In genomic region chr6:87876068-87876643, GRCm38 (mm10) we compare ENCODE assay signal across 9 mouse cellular contexts. TPM values are rescaled to one million over a fixed set of nuclear protein-coding genes. Genes with fewer than 3 reads are reported as not detected.
A peak's percentile ranks its signal among the peaks of the same experiment; 100 is the strongest.
DNase-seq lines count a peak whose midpoint lies in the region; ATAC-seq and TF ChIP-seq lines count a peak whose summit lies in the region.
"Had no signal": no experiment of that assay in that cellular context is flagged by ENCODE, and none has a peak within 500 bp of the region (broad histone marks: within the 10 kb centered on the region; RNA-seq: fewer than 3 reads in every experiment).

No protein-coding gene starts in this region.

- H3K4me3 ChIP-seq in erythroblast, embryonic 14.5 days (replicated peaks) = peak overlapping the region; percentile 29
- no peak overlapping the region for H3K4me3 ChIP-seq in heart, adult 2 months
- H3K4me3 ChIP-seq: embryonic facial prominence, embryonic 13.5 days had no signal

- H3K27me3 ChIP-seq in erythroblast, embryonic 14.5 days (ENCODE audit: control insufficient read depth) = peaks cover 2% of the 10 kb centered on the region; the same call in 1 of the 2 replicates
- no peaks in the 10 kb centered on the region for H3K27me3 ChIP-seq in heart, adult 2 months (ENCODE audit: control insufficient read depth, insufficient read depth, low read length)
- H3K27me3 ChIP-seq: embryonic facial prominence, embryonic 13.5 days had no signal

- WGBS in heart, adult 2 months = 55% methylated on average over 13 of the region's 13 CpGs

- TF ChIP-seq CTCF in heart, adult 2 months (IDR thresholded peaks at IDR 0.05) = no peak

- H3K9me3 ChIP-seq in erythroblast, embryonic 14.5 days (ENCODE audit: control insufficient read depth, low read length) = 0 out of 2 replicates have a peak, but pooled peaks cover 2% of the 10 kb centered on the region
- H3K9me3 ChIP-seq: embryonic facial prominence, embryonic 13.5 days had no signal

- H3K27ac ChIP-seq in heart, adult 2 months = peak overlapping the region; percentile 74
- H3K27ac ChIP-seq: embryonic facial prominence, embryonic 13.5 days had no signal

- no peaks in the 10 kb centered on the region for H3K79me2 ChIP-seq in heart, adult 2 months (replicated peaks; ENCODE audit: control insufficient read depth, insufficient read depth, low read length)

- no peak for TF ChIP-seq EP300 in heart, adult 2 months (IDR thresholded peaks at IDR 0.05; ENCODE audit: insufficient read depth, low read depth, low read length)

- TF ChIP-seq POLR2A in heart, adult 2 months (IDR thresholded peaks at IDR 0.05; ENCODE audit: insufficient read depth, low read depth, low read length) = peak; percentile 17; the same call in 1 of the 2 replicates

- DNase-seq in heart, adult 2 months = peak; percentile 63 to 68
- peak; percentile 62 to 84 for DNase-seq in kidney, postnatal 25 days
- DNase-seq in right cerebral cortex, postnatal 36 days (ENCODE audit: low spot score in 2 of 2) = no peak
- DNase-seq in left cerebral cortex, postnatal 14 days (ENCODE audit: low spot score in 2 of 2) = no peak
- DNase-seq in layer of hippocampus, adult 9-11 months = no peak

- H3K4me1 ChIP-seq in erythroblast, embryonic 14.5 days (ENCODE audit: control insufficient read depth) = peaks cover 17% of the 10 kb centered on the region
- H3K4me1 ChIP-seq in heart, adult 2 months (ENCODE audit: control insufficient read depth, insufficient read depth, low read length) = peaks cover 7% of the 10 kb centered on the region
- H3K4me1 ChIP-seq: embryonic facial prominence, embryonic 13.5 days had no signal

- intact Hi-C loops in heart, adult 2 months (cut with DNase I) = no loop called here
- intact Hi-C loops in left cerebral cortex, postnatal 14 days (cut with DNase I) = no loop called here

- H3K36me3 ChIP-seq in erythroblast, embryonic 14.5 days (ENCODE audit: control insufficient read depth) = no peaks in the 10 kb centered on the region
- no peaks in the 10 kb centered on the region for H3K36me3 ChIP-seq in heart, adult 2 months (ENCODE audit: control insufficient read depth, insufficient read depth, low read length)
- H3K36me3 ChIP-seq: embryonic facial prominence, embryonic 13.5 days had no signal

- no peak overlapping the region for H3K9ac ChIP-seq in heart, adult 2 months (ENCODE audit: low read depth, low read length)
- H3K9ac ChIP-seq: embryonic facial prominence, embryonic 13.5 days had no signal

- ATAC-seq in erythroblast, adult 5-6 weeks (replicated peaks; ENCODE audit: low FRiP score, poor library complexity, severe bottlenecking) = no peak
- peak; percentile 62; the same call in 1 of the 2 replicates for ATAC-seq in monocyte, adult 5-6 weeks (replicated peaks; ENCODE audit: insufficient number of reproducible peaks, low FRiP score, low TSS enrichment, poor library complexity, severe bottlenecking)

RNA-seq across cellular contexts. Expression of gene Copg1, which starts 11.5 kb away (rescaled TPM):
- 0.85 and 1.3 TPM in 2 replicates for polyA plus RNA-seq in erythroblast, embryonic 14.5 days (2012)
- total RNA-seq in erythroblast, adult 5-6 weeks (2015; ENCODE audit: low replicate concordance) = 11.1 and 11.5 TPM in 2 replicates
- total RNA-seq in erythroblast, adult 5-6 weeks (2017; ENCODE audit: low replicate concordance) = 14.5 and 20.5 TPM in 2 replicates
- total RNA-seq in heart, adult 2 months (2021) = 10 to 100 TPM; 40.3 to 41.0 TPM
- polyA plus RNA-seq in heart, adult 2 months (2012; rRNA removed) = 29.5 and 35.9 TPM in 2 replicates
- total RNA-seq in monocyte, adult 5-6 weeks (2017) = 71.4 to 93.1 TPM (median 76.4 TPM) in 3 replicates
- 100 to 1,000 TPM; 196 to 202 TPM for total RNA-seq in left cerebral cortex, postnatal 14 days (2021)

RNA-seq across cellular contexts. Expression of gene Cnbp, which starts 25.2 kb away (rescaled TPM):
- 6.3 and 7.3 TPM in 2 replicates for polyA plus RNA-seq in erythroblast, embryonic 14.5 days (2012)
- 121 and 143 TPM in 2 replicates for total RNA-seq in erythroblast, adult 5-6 weeks (2015; ENCODE audit: low replicate concordance)
- 172 and 205 TPM in 2 replicates for total RNA-seq in erythroblast, adult 5-6 weeks (2017; ENCODE audit: low replicate concordance)
- total RNA-seq in heart, adult 2 months (2021) = 100 to 1,000 TPM; 303 to 355 TPM
- 201 and 451 TPM in 2 replicates for polyA plus RNA-seq in heart, adult 2 months (2012; rRNA removed)
- 887 to 1,002 TPM (median 999 TPM) in 3 replicates for total RNA-seq in monocyte, adult 5-6 weeks (2017)
- total RNA-seq in left cerebral cortex, postnatal 14 days (2021) = 100 to 1,000 TPM; 238 to 247 TPM

RNA-seq across cellular contexts. Expression of gene Isy1, which starts 37.6 kb away (rescaled TPM):
- 2.4 and 2.6 TPM in 2 replicates for polyA plus RNA-seq in erythroblast, embryonic 14.5 days (2012)
- total RNA-seq in erythroblast, adult 5-6 weeks (2015; ENCODE audit: low replicate concordance) = 3.7 and 6.3 TPM in 2 replicates
- total RNA-seq in erythroblast, adult 5-6 weeks (2017; ENCODE audit: low replicate concordance) = 3.5 and 5.0 TPM in 2 replicates
- 10 to 100 TPM; 22.3 to 22.8 TPM for total RNA-seq in heart, adult 2 months (2021)
- 7.3 and 15.1 TPM in 2 replicates for polyA plus RNA-seq in heart, adult 2 months (2012; rRNA removed)
- 60.7 to 130 TPM (median 83.6 TPM) in 3 replicates for total RNA-seq in monocyte, adult 5-6 weeks (2017)
- total RNA-seq in left cerebral cortex, postnatal 14 days (2021) = 10 to 100 TPM; 28.4 to 30.1 TPM

RNA-seq across cellular contexts. Expression of gene Hmces, which starts 37.6 kb away (rescaled TPM):
- 1.1 and 1.4 TPM in 2 replicates for polyA plus RNA-seq in erythroblast, embryonic 14.5 days (2012)
- 10.0 TPM in 2 replicates for total RNA-seq in erythroblast, adult 5-6 weeks (2015; ENCODE audit: low replicate concordance)
- total RNA-seq in erythroblast, adult 5-6 weeks (2017; ENCODE audit: low replicate concordance) = 7.8 and 8.6 TPM in 2 replicates
- 1 to 10 TPM; 8.3 to 9.1 TPM for total RNA-seq in heart, adult 2 months (2021)
- polyA plus RNA-seq in heart, adult 2 months (2012; rRNA removed) = 8.2 and 9.4 TPM in 2 replicates
- 13.7 to 53.1 TPM (median 36.9 TPM) in 3 replicates for total RNA-seq in monocyte, adult 5-6 weeks (2017)
- total RNA-seq in left cerebral cortex, postnatal 14 days (2021) = 10 to 100 TPM; 28.0 to 28.3 TPM

RNA-seq across cellular contexts. Expression of gene Gm45140, which starts 40.6 kb away (rescaled TPM):
- 1.4 and 1.8 TPM in 2 replicates for polyA plus RNA-seq in erythroblast, embryonic 14.5 days (2012)
- 1.3 TPM in 2 replicates for total RNA-seq in erythroblast, adult 5-6 weeks (2015; ENCODE audit: low replicate concordance)
- total RNA-seq in erythroblast, adult 5-6 weeks (2017; ENCODE audit: low replicate concordance) = 12.8 and 18.0 TPM in 2 replicates
- total RNA-seq in heart, adult 2 months (2021) = 1 to 10 TPM in 1 of 2 experiments, under 1 TPM in 1; 0.23 to 1.4 TPM
- 0.16 and 0.79 TPM in 2 replicates for polyA plus RNA-seq in heart, adult 2 months (2012; rRNA removed)
- 27.5 to 45.6 TPM (median 37.9 TPM) in 3 replicates for total RNA-seq in monocyte, adult 5-6 weeks (2017)
- total RNA-seq in left cerebral cortex, postnatal 14 days (2021) = 1 to 10 TPM; 3.2 to 3.5 TPM

Comparison
In these comparisons a context has a peak if more than half of its experiments do, and no peak if none do; other contexts are left out.
1. DNase-seq: peak in heart, adult 2 months (2 of 2) and kidney, postnatal 25 days (2 of 2); none in right cerebral cortex, postnatal 36 days (0 of 2), left cerebral cortex, postnatal 14 days (0 of 2) and layer of hippocampus, adult 9-11 months (single experiment).